Mouse (Mus musculus) midbrain, embryonic 13.5 days (tissue): ENCODE results near the gene H2afy. TPM values are rescaled to one million over a fixed set of nuclear protein-coding genes. Genes with fewer than 3 reads are reported as not detected.

ENCODE experiments used
- ATAC-seq: fragments of 200-750 bp; cut with Nextera tagmentation; 2 replicates; pipeline ENCODE4 v1.8.0; 2017; ENCODE audit warnings: mild to moderate bottlenecking, moderate TSS enrichment, moderate library complexity
- H3K27ac ChIP-seq: fragments of 300-500 bp; sonication (generic); 2 replicates; pipeline ENCODE4 v1.5.1; 2015; ENCODE audit warnings: inconsistent platforms, mild to moderate bottlenecking, moderate library complexity
- H3K27me3 ChIP-seq: fragments of 300-500 bp; sonication (generic); 2 replicates; pipeline ENCODE4 v1.6.1; 2015; ENCODE audit warnings: mild to moderate bottlenecking, inconsistent platforms
- H3K36me3 ChIP-seq: fragments of 300-500 bp; sonication (generic); 2 replicates; pipeline ENCODE4 v1.6.1; 2015; ENCODE audit warnings: mild to moderate bottlenecking, inconsistent platforms
- H3K4me1 ChIP-seq: fragments of 300-500 bp; sonication (generic); replicated peaks from 2 replicates; pipeline ENCODE4 v1.6.1; 2015; ENCODE audit warnings: inconsistent platforms
- H3K4me2 ChIP-seq: fragments of 300-500 bp; sonication (generic); replicated peaks from 2 replicates; pipeline ENCODE4 v1.6.1; 2015; ENCODE audit warnings: moderate library complexity, mild to moderate bottlenecking, inconsistent platforms
- H3K4me3 ChIP-seq: fragments of 300-500 bp; sonication (generic); replicated peaks from 2 replicates; pipeline ENCODE4 v1.5.1; 2015; ENCODE audit warnings: mild to moderate bottlenecking, inconsistent platforms
- H3K9ac ChIP-seq: fragments of 300-500 bp; sonication (generic); replicated peaks from 2 replicates; pipeline ENCODE4 v1.6.1; 2015; ENCODE audit warnings: mild to moderate bottlenecking, inconsistent platforms
- H3K9me3 ChIP-seq: fragments of 300-500 bp; sonication (generic); 2 replicates; pipeline ENCODE4 v1.6.1; 2016; ENCODE audit warnings: mild to moderate bottlenecking, inconsistent platforms
- WGBS: fragments of 180-500 bp; shearing (Covaris S2); methylation state at CpG from one replicate; pipeline ENCODE4 v1.1.7; 2015; 5-methylcytosine and 5-hydroxymethylcytosine counted together
- polyA plus RNA-seq: library from polyadenylated mRNA; unstranded; fragments of >200 nt; fragmentation: Nextera tagmentation; extraction: Ambion mirVana; gene quantifications from 2 replicates; pipeline ENCODE4 v1.2.1, GENCODE M21; 2015

H2afy gene
- polyA plus RNA-seq, 1 experiment from 2014 or later, result 443 TPM

DNA sequence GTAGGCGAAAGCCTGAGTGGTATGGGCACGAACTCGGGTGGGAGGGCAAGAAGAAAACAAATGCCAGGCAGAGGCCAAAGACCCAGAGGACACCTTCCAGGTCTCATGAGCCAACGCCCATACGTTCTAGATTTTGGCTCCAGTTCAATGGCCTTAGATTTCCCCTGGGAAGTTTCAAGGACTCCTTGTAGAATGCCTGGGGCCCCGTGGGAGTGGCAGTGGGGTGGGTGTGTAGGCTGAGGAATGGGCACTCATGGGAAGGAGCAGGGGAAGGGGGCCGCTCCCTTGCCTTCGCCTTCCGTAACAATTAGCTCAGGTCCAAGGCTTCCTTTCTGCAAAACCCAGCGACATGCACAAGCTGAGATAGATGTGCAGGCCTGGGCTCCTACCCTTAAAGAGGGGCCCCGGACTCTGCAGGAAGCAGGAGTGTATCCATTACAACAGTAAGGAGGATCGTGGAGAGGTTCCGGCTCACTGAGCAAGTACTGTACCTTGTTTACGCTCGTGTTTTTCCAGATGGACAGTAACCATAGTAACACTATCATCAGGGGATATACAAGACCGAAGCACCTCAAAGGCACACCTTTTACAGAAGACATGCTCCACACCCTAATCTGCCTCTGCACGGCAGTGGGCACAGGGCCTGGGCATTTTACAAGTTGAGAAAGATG, 27.2 kb downstream of the H2afy start:
- WGBS, result 70% methylated on average over 17 of the region's 17 CpGs
- Histone ChIP-seq H3K9me3 (no peaks in the 10 kb centered on the region), H3K4me1 (peaks cover 53% of the 10 kb centered on the region), H3K4me3 (no peak overlapping the region), H3K27ac (0 out of 2 replicates have a peak overlapping the region, but pooled peaks have one; percentile 25), H3K36me3 (peaks cover 42% of the 10 kb centered on the region), H3K27me3 (no peaks in the 10 kb centered on the region), H3K9ac (no peak overlapping the region), H3K4me2 (no peak overlapping the region)
- peak; percentile 46 for ATAC-seq

DNA sequence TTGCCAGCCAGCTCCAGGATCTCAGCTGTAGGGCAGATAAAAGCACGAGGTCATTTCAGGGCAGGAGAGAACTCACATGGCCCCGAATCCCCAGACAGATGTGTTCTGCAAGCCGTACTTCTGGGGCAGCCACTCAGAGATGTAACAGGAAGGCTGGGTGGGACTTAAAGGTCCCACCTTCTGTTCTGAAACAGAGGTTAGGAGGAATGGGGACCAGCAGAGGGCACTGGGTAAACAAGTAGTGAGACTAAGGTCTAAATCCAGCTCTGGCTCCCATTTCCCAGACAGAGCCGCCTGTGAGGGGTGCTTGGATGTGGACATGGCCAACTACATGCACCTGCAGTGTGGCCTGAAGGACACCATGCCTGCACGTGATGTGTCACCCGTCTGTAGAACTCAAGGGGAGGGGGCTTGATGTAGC, 31.2 kb downstream of the H2afy start:
- no peak overlapping the region for H3K4me3 ChIP-seq
- H3K9ac ChIP-seq, result no peak overlapping the region
- no peak overlapping the region for H3K27ac ChIP-seq
- no peaks in the 10 kb centered on the region for H3K9me3 ChIP-seq
- ATAC-seq, result no peak
- H3K36me3 ChIP-seq, result peaks cover 51% of the 10 kb centered on the region
- WGBS, result 89% methylated on average over 6 of the region's 6 CpGs
- no peak overlapping the region for H3K4me2 ChIP-seq
- peaks cover 24% of the 10 kb centered on the region for H3K4me1 ChIP-seq
- no peaks in the 10 kb centered on the region for H3K27me3 ChIP-seq

DNA sequence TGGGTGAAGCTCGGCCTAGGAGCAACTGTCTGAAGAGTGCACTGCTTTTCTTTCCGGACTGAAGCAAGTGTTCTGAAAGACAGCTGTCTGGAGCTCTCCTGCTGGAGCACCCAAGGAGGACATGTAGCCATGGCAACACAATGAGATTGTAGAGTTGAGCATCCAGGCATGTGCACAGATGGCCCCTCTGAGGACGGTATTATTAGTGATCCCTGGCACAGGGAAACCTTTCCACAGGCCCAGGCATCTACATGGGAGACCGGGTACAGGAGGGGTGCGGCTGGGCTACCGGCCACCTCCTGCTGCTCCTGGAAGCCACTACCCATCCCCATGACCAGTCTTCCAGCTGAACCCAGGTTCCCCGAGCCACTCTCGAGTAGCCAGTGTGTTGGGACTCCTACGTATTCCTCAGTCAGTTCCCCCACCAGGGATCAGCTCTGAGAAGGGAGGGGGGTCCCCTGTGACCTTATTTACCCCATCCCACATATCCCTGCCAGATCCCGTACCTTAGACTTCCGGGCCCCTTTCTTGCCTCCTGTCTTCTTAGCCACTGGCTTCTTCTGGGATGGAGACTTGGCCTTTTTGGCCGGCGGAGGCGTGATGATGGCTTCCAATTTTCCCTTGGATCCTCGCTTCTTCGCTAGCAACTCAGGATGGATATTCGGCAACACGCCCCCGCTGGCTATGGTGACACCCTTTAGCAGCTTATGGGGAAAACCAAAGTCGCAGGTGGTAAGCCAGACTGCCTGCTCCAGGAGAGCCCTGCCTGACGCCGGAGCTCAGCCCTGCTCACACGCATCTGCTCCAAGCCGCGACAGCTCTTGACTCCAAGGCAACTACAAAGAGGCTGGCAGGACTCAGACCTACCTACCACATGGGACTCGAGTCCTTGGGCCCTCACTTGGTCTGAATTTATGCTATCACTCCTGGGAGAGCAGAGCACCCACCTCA, 32.1 kb downstream of the H2afy start:
- Histone ChIP-seq H3K27ac (no peak overlapping the region), H3K27me3 (no peaks in the 10 kb centered on the region)

DNA sequence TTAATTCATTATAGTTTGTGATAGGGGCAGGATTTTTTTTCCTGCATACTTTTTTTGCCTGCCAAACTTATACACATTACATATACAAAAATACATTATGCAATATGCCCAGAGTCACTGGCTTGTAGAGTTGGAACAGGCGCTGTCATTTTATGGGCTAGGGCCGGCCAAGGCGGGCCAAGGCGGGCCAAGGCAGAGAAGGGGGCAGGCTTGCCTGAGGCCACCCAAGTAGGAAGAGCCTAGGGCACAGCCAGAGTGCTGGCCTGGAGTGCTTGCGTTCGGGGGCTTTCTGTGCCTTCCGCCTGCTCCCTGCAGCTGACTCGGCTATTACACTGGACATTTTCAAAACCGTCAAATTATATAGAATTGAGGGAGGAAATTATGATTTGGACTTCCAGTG, 34.0 kb downstream of the H2afy start:
- Histone ChIP-seq H3K27ac (no peak overlapping the region), H3K9ac (no peak overlapping the region), H3K4me1 (peaks cover 11% of the 10 kb centered on the region), H3K9me3 (no peaks in the 10 kb centered on the region), H3K4me2 (no peak overlapping the region), H3K27me3 (no peaks in the 10 kb centered on the region), H3K36me3 (peaks cover 56% of the 10 kb centered on the region), H3K4me3 (no peak overlapping the region)
- ATAC-seq, result no peak
- WGBS, result 85% methylated on average over 9 of the region's 9 CpGs

More for the DNA sequence above, 32.1 kb downstream of the H2afy start:
- Histone ChIP-seq H3K9ac (no peak overlapping the region), H3K4me3 (no peak overlapping the region), H3K4me2 (no peak overlapping the region), H3K36me3 (peaks cover 56% of the 10 kb centered on the region), H3K9me3 (no peaks in the 10 kb centered on the region), H3K4me1 (peaks cover 15% of the 10 kb centered on the region)
- 89% methylated on average over 26 of the region's 26 CpGs for WGBS
- peak; percentile 48; the same call in 1 of the 2 replicates for ATAC-seq

DNA sequence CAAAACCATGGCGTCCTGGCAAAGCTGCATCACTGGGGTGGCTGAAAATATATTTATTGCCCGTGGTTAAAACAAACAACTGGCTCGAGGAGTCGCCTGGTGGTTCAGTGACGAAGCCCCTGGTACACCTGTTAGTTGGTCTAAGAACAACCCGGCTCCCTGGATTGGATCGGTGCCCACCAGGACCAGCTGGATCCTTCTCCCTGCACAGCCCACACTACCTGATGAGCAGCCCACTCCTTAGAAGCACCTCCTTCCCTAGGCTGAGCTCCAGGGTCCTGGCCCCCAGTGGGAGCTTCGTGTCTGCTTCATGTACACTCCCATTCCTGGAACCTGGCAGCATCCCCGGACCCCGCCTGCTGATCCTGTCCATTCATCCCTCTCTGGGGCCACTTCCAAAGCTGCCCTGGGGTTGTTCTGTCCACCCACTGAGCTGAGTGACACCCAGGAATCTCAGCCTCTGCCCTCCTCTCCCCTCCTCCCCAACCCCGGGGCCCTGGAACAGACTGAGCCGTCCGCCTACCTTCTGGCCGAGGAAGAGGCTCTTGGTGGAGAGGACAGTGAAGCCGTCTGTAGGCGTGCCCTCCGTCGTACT, 40.5 kb downstream of the H2afy start:
- 93% methylated on average over 18 of the region's 18 CpGs for WGBS
- Histone ChIP-seq H3K9me3 (no peaks in the 10 kb centered on the region), H3K4me3 (no peak overlapping the region), H3K9ac (no peak overlapping the region), H3K36me3 (peaks cover 52% of the 10 kb centered on the region), H3K27ac (no peak overlapping the region), H3K4me1 (peaks cover 19% of the 10 kb centered on the region), H3K4me2 (no peak overlapping the region), H3K27me3 (no peaks in the 10 kb centered on the region)
- ATAC-seq, result no peak

DNA sequence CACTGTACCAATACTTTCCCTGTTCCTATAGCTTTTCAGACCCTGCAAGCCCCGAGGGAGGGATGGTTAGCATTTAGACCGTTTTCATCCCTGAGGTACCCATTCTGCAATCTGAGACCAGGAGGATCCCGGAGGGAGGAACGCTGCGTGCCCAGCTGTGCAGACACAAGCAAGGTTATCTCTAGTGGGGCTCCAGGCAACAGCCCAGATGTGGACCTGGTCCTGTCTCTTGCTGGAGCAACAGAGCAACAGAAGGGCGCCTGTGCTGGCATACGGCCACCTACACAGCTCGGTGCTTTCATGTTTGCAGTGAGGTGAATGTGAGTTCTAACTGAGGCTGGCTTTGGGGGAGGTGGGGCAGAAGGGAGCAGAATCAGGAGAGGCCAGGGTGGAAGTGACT, 41.6 kb downstream of the H2afy start:
- H3K9ac ChIP-seq, result no peak overlapping the region
- ATAC-seq, result no peak
- 90% methylated on average over 8 of the region's 8 CpGs for WGBS
- H3K9me3 ChIP-seq, result no peaks in the 10 kb centered on the region
- peaks cover 53% of the 10 kb centered on the region for H3K36me3 ChIP-seq
- no peak overlapping the region for H3K4me2 ChIP-seq
- H3K4me3 ChIP-seq, result no peak overlapping the region
- H3K27me3 ChIP-seq, result no peaks in the 10 kb centered on the region
- H3K4me1 ChIP-seq, result peaks cover 19% of the 10 kb centered on the region
- H3K27ac ChIP-seq, result peak overlapping the region; percentile 45

DNA sequence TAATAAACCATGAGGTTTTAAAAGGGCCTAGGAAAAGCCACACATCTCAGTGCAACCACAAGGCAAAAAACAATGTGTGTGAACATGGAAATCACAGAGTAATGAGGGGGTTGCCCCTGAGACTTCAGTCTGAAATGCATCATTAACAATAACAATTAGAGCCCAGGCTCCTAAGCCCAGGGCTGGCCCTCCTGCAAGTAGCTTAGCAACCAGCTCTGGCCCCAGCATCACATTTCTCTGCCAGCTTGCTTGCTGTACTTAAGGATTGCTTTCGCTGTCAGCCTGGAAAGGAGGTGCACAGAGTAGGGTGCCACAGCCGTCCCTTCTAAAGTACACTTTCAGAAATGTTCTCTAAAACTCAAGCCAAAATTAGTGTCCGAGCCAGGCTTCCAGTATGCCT, 42.5 kb downstream of the H2afy start:
- peak; percentile 62 for ATAC-seq
- 79% methylated on average over 3 of the region's 3 CpGs for WGBS
- Histone ChIP-seq H3K27me3 (no peaks in the 10 kb centered on the region), H3K4me3 (no peak overlapping the region), H3K9me3 (no peaks in the 10 kb centered on the region), H3K36me3 (peaks cover 61% of the 10 kb centered on the region), H3K9ac (no peak overlapping the region), H3K4me1 (peaks cover 19% of the 10 kb centered on the region), H3K4me2 (no peak overlapping the region), H3K27ac (peak overlapping the region; percentile 39; the same call in 1 of the 2 replicates)

DNA sequence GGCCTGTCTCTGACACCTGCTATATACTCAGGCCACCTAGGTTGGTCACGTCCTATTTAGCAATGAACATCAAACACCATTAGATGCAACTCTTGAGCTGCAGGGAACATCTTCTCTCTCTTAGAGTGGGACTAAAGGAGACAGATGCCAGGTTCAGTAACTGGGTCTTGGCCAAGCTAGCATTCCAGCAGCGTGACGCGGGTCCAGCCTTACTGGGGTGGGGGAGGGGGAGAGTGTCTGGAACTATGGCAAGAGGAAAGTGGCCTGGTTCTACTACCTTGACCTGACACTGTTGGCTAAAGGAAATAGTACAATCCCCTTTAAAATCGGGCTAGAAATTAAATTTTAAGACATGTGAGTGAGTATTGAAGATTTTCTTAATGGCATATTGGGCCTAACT, 43.6 kb downstream of the H2afy start:
- Histone ChIP-seq H3K27ac (no peak overlapping the region), H3K9me3 (no peaks in the 10 kb centered on the region), H3K4me1 (peaks cover 19% of the 10 kb centered on the region), H3K4me3 (no peak overlapping the region), H3K36me3 (peaks cover 71% of the 10 kb centered on the region), H3K9ac (no peak overlapping the region), H3K4me2 (no peak overlapping the region), H3K27me3 (no peaks in the 10 kb centered on the region)
- 87% methylated on average over 5 of the region's 5 CpGs for WGBS
- no peak for ATAC-seq

DNA sequence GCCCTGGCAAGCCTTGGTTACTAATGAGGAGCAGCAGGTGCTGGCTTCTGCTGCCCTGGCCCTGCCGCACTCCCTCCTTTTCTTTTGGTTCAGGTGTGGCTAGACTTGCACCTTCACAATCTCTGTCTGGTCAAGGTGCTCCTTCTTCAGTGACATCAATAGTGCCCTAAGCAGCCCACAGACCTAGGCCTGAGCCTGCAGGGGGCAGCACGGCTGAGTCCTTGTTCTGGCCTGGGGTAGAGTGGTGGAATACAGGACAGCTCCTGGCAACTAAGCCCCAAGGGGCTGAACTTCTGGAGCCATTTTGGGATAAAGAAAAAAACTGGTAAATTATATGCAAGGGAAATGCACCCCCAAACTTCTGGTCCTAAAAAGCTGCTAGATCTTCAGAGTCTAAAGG, 45.6 kb downstream of the H2afy start:
- peaks cover 19% of the 10 kb centered on the region for H3K4me1 ChIP-seq
- H3K4me2 ChIP-seq, result no peak overlapping the region
- H3K36me3 ChIP-seq, result peaks cover 84% of the 10 kb centered on the region
- H3K9me3 ChIP-seq, result no peaks in the 10 kb centered on the region
- no peaks in the 10 kb centered on the region for H3K27me3 ChIP-seq
- 86% methylated on average over 2 of the region's 2 CpGs for WGBS
- H3K9ac ChIP-seq, result no peak overlapping the region
- no peak overlapping the region for H3K27ac ChIP-seq
- H3K4me3 ChIP-seq, result no peak overlapping the region
- no peak for ATAC-seq

DNA sequence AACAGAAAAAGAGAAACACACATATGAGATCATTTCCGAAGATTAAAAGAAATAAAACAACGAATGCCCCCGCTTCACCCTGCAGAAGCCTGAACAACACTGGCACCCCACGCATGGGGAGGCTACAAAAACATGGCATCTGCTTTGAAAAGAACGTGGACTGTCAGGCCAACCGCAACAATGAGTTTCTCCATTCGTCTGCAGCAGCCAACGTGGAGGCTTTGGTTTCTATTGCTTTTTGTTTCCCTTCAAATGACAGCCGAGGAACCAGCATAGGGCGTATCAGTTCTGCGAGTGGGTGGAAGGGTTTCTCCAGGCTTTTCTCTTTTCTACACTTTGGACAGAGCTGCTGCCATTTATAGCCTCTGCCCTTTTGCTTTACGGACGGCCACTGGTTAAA, 47.6 kb downstream of the H2afy start:
- Histone ChIP-seq H3K27me3 (no peaks in the 10 kb centered on the region), H3K27ac (no peak overlapping the region), H3K4me3 (no peak overlapping the region), H3K9ac (no peak overlapping the region), H3K4me2 (no peak overlapping the region), H3K4me1 (peaks cover 6% of the 10 kb centered on the region), H3K36me3 (peaks cover 86% of the 10 kb centered on the region), H3K9me3 (no peaks in the 10 kb centered on the region)
- ATAC-seq, result no peak
- WGBS, result 87% methylated on average over 13 of the region's 13 CpGs

DNA sequence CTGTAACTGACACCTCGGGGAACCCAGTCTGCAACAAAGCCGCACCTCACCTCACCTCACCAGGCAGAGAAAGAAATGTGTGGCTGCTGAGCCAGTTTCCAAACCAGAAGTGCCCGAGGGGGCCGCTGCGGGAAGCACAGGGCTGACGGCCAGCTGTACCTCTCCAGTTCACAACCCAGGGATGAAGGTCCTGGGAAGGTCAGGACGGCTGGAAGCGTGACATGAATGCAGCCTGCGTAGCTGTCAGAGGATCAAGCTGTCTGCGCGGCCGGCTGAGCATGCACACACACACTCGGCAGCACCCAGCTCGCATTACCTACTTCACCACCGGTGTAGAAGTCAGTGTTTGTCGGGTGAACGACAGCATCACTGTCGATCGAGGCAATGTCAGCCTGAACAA, 48.2 kb downstream of the H2afy start:
- H3K4me1 ChIP-seq, result no peaks in the 10 kb centered on the region
- no peak overlapping the region for H3K4me3 ChIP-seq
- 88% methylated on average over 19 of the region's 19 CpGs for WGBS
- no peaks in the 10 kb centered on the region for H3K9me3 ChIP-seq
- 0 out of 2 replicates have a peak overlapping the region, but pooled peaks have one; percentile 32 for H3K27ac ChIP-seq
- H3K36me3 ChIP-seq, result peaks cover 87% of the 10 kb centered on the region
- 0 out of 2 replicates have a peak overlapping the region, but pooled peaks have one; percentile 4 for H3K9ac ChIP-seq
- H3K4me2 ChIP-seq, result no peak overlapping the region
- H3K27me3 ChIP-seq, result no peaks in the 10 kb centered on the region
- no peak for ATAC-seq
